Mouse (Mus musculus): Measurements from ENCODE around the gene Gpnmb. TPM values are rescaled to one million over a fixed set of nuclear protein-coding genes. Genes with fewer than 3 reads are reported as not detected.

Gene Gpnmb
- polyA plus RNA-seq, 1 experiment from 2014 or later = 0.45 TPM

GRCm38 (mm10) chr6:49039470-49040180, 3.3 kb downstream of the Gpnmb start:
- Histone ChIP-seq H3K36me3 (ENCODE audit: control insufficient read depth, insufficient read depth, low read length) (no peaks in the 10 kb centered on the region), H3K9me3 (ENCODE audit: control insufficient read depth, low read depth, low read length) (no peaks in the 10 kb centered on the region), H3K4me2 (replicated peaks; ENCODE audit: low read depth, low read length) (peak overlapping the region; percentile 33; the same call in 1 of the 2 replicates), H3K27ac (ENCODE audit: low read length) (no peak overlapping the region), H3K4me1 (ENCODE audit: control insufficient read depth, insufficient read depth, low read length) (no peaks in the 10 kb centered on the region), H3K4me3 (ENCODE audit: low read depth, low read length) (peak overlapping the region; percentile 26), H3K9ac (replicated peaks; ENCODE audit: low read depth, low read length) (no peak overlapping the region), H3K27me3 (ENCODE audit: control insufficient read depth, insufficient read depth, low read length) (no peaks in the 10 kb centered on the region)
- ATAC-seq (ENCODE audit: insufficient number of reproducible peaks, insufficient read depth, low FRiP score, low read depth) = no peak
- WGBS = 12% methylated on average over 18 of the region's 18 CpGs

GRCm38 (mm10) chr6:49046502-49046901, 10.2 kb downstream of the Gpnmb start:
- Histone ChIP-seq H3K27ac (ENCODE audit: low read length) (no peak overlapping the region), H3K9me3 (ENCODE audit: control insufficient read depth, low read depth, low read length) (no peaks in the 10 kb centered on the region), H3K4me3 (ENCODE audit: low read depth, low read length) (no peak overlapping the region), H3K4me2 (replicated peaks; ENCODE audit: low read depth, low read length) (no peak overlapping the region), H3K36me3 (ENCODE audit: control insufficient read depth, insufficient read depth, low read length) (no peaks in the 10 kb centered on the region), H3K27me3 (ENCODE audit: control insufficient read depth, insufficient read depth, low read length) (no peaks in the 10 kb centered on the region), H3K9ac (replicated peaks; ENCODE audit: low read depth, low read length) (no peak overlapping the region), H3K4me1 (ENCODE audit: control insufficient read depth, insufficient read depth, low read length) (no peaks in the 10 kb centered on the region)
- WGBS = 72% methylated on average over 6 of the region's 6 CpGs
- ATAC-seq (ENCODE audit: insufficient number of reproducible peaks, insufficient read depth, low FRiP score, low read depth) = no peak

- ATAC-seq (ENCODE audit: insufficient number of reproducible peaks, insufficient read depth, low FRiP score, low read depth) = no peak
- no peak overlapping the region for H3K4me3 ChIP-seq (ENCODE audit: low read depth, low read length)
- no peaks in the 10 kb centered on the region for H3K36me3 ChIP-seq (ENCODE audit: control insufficient read depth, insufficient read depth, low read length)
- no peaks in the 10 kb centered on the region for H3K27me3 ChIP-seq (ENCODE audit: control insufficient read depth, insufficient read depth, low read length)
- H3K4me2 ChIP-seq (replicated peaks; ENCODE audit: low read depth, low read length) = no peak overlapping the region
- WGBS = 69% methylated on average over 8 of the region's 8 CpGs
- H3K4me1 ChIP-seq (ENCODE audit: control insufficient read depth, insufficient read depth, low read length) = no peaks in the 10 kb centered on the region
- H3K27ac ChIP-seq (ENCODE audit: low read length) = no peak overlapping the region
- no peaks in the 10 kb centered on the region for H3K9me3 ChIP-seq (ENCODE audit: control insufficient read depth, low read depth, low read length)
- no peak overlapping the region for H3K9ac ChIP-seq (replicated peaks; ENCODE audit: low read depth, low read length)
Measured at GRCm38 (mm10) chr6:49046976-49047375, 10.6 kb downstream of the Gpnmb start.

GRCm38 (mm10) chr6:49047848-49048247, 11.5 kb downstream of the Gpnmb start:
- no peaks in the 10 kb centered on the region for H3K27me3 ChIP-seq (ENCODE audit: control insufficient read depth, insufficient read depth, low read length)
- H3K4me1 ChIP-seq (ENCODE audit: control insufficient read depth, insufficient read depth, low read length) = no peaks in the 10 kb centered on the region
- no peaks in the 10 kb centered on the region for H3K9me3 ChIP-seq (ENCODE audit: control insufficient read depth, low read depth, low read length)
- H3K9ac ChIP-seq (replicated peaks; ENCODE audit: low read depth, low read length) = no peak overlapping the region
- 66% methylated on average over 10 of the region's 10 CpGs for WGBS
- ATAC-seq (ENCODE audit: insufficient number of reproducible peaks, insufficient read depth, low FRiP score, low read depth) = no peak
- no peak overlapping the region for H3K4me3 ChIP-seq (ENCODE audit: low read depth, low read length)
- no peak overlapping the region for H3K4me2 ChIP-seq (replicated peaks; ENCODE audit: low read depth, low read length)
- H3K27ac ChIP-seq (ENCODE audit: low read length) = no peak overlapping the region
- H3K36me3 ChIP-seq (ENCODE audit: control insufficient read depth, insufficient read depth, low read length) = no peaks in the 10 kb centered on the region

- H3K9me3 ChIP-seq (ENCODE audit: control insufficient read depth, low read depth, low read length) = no peaks in the 10 kb centered on the region
- H3K36me3 ChIP-seq (ENCODE audit: control insufficient read depth, insufficient read depth, low read length) = no peaks in the 10 kb centered on the region
- H3K4me2 ChIP-seq (replicated peaks; ENCODE audit: low read depth, low read length) = no peak overlapping the region
- no peak for ATAC-seq (ENCODE audit: insufficient number of reproducible peaks, insufficient read depth, low FRiP score, low read depth)
- 90% methylated on average over 10 of the region's 10 CpGs for WGBS
- H3K27me3 ChIP-seq (ENCODE audit: control insufficient read depth, insufficient read depth, low read length) = no peaks in the 10 kb centered on the region
- no peak overlapping the region for H3K9ac ChIP-seq (replicated peaks; ENCODE audit: low read depth, low read length)
- no peak overlapping the region for H3K27ac ChIP-seq (ENCODE audit: low read length)
- no peaks in the 10 kb centered on the region for H3K4me1 ChIP-seq (ENCODE audit: control insufficient read depth, insufficient read depth, low read length)
- no peak overlapping the region for H3K4me3 ChIP-seq (ENCODE audit: low read depth, low read length)
Measured at GRCm38 (mm10) chr6:49048395-49048794, 12.0 kb downstream of the Gpnmb start.

- H3K36me3 ChIP-seq (ENCODE audit: control insufficient read depth, insufficient read depth, low read length) = no peaks in the 10 kb centered on the region
- no peaks in the 10 kb centered on the region for H3K9me3 ChIP-seq (ENCODE audit: control insufficient read depth, low read depth, low read length)
- ATAC-seq (ENCODE audit: insufficient number of reproducible peaks, insufficient read depth, low FRiP score, low read depth) = no peak
- H3K4me1 ChIP-seq (ENCODE audit: control insufficient read depth, insufficient read depth, low read length) = no peaks in the 10 kb centered on the region
- no peak overlapping the region for H3K9ac ChIP-seq (replicated peaks; ENCODE audit: low read depth, low read length)
- no peak overlapping the region for H3K4me2 ChIP-seq (replicated peaks; ENCODE audit: low read depth, low read length)
- 76% methylated on average over 11 of the region's 11 CpGs for WGBS
- H3K27ac ChIP-seq (ENCODE audit: low read length) = no peak overlapping the region
- H3K27me3 ChIP-seq (ENCODE audit: control insufficient read depth, insufficient read depth, low read length) = no peaks in the 10 kb centered on the region
- no peak overlapping the region for H3K4me3 ChIP-seq (ENCODE audit: low read depth, low read length)
Measured at GRCm38 (mm10) chr6:49050677-49051410, 14.5 kb downstream of the Gpnmb start.

GRCm38 (mm10) chr6:49052191-49052590, 15.8 kb downstream of the Gpnmb start:
- Histone ChIP-seq H3K27me3 (ENCODE audit: control insufficient read depth, insufficient read depth, low read length) (no peaks in the 10 kb centered on the region), H3K9me3 (ENCODE audit: control insufficient read depth, low read depth, low read length) (no peaks in the 10 kb centered on the region), H3K4me1 (ENCODE audit: control insufficient read depth, insufficient read depth, low read length) (no peaks in the 10 kb centered on the region), H3K36me3 (ENCODE audit: control insufficient read depth, insufficient read depth, low read length) (no peaks in the 10 kb centered on the region), H3K27ac (ENCODE audit: low read length) (no peak overlapping the region), H3K4me3 (ENCODE audit: low read depth, low read length) (no peak overlapping the region), H3K4me2 (replicated peaks; ENCODE audit: low read depth, low read length) (no peak overlapping the region), H3K9ac (replicated peaks; ENCODE audit: low read depth, low read length) (no peak overlapping the region)
- WGBS = 60% methylated on average over 5 of the region's 5 CpGs
- ATAC-seq (ENCODE audit: insufficient number of reproducible peaks, insufficient read depth, low FRiP score, low read depth) = no peak

- Histone ChIP-seq H3K9ac (replicated peaks; ENCODE audit: low read depth, low read length) (no peak overlapping the region), H3K4me3 (ENCODE audit: low read depth, low read length) (no peak overlapping the region), H3K27me3 (ENCODE audit: control insufficient read depth, insufficient read depth, low read length) (no peaks in the 10 kb centered on the region), H3K4me1 (ENCODE audit: control insufficient read depth, insufficient read depth, low read length) (no peaks in the 10 kb centered on the region), H3K9me3 (ENCODE audit: control insufficient read depth, low read depth, low read length) (no peaks in the 10 kb centered on the region), H3K36me3 (ENCODE audit: control insufficient read depth, insufficient read depth, low read length) (no peaks in the 10 kb centered on the region), H3K4me2 (replicated peaks; ENCODE audit: low read depth, low read length) (no peak overlapping the region), H3K27ac (ENCODE audit: low read length) (no peak overlapping the region)
- 29% methylated on average over 7 of the region's 7 CpGs for WGBS
- no peak for ATAC-seq (ENCODE audit: insufficient number of reproducible peaks, insufficient read depth, low FRiP score, low read depth)
Measured at GRCm38 (mm10) chr6:49055256-49055733, 18.9 kb downstream of the Gpnmb start.

All from stomach, embryonic 14.5 days (tissue).